Mouse (Mus musculus) lung, adult 2 months (tissue): ENCODE measurements at regions not wholly inside any gene's neighbourhood (a gene's known extent, or its start where the extent isn't known, plus 50 kb on each side); places are given as distances from the start of the nearest gene placed in this dataset.

Experiments
- CTCF ChIP-seq: fragments of 200-500 bp; IDR thresholded peaks from 2 replicates; pipeline ENCODE4 v1.5.1; 2011; ENCODE audit warnings: mild to moderate bottlenecking, low read length, control low read depth; ENCODE audit not compliant: insufficient read depth
- POLR2A ChIP-seq: fragments of 200-500 bp; IDR thresholded peaks from 2 replicates; pipeline ENCODE4 v1.6.1; 2011; ENCODE audit warnings: low read depth, mild to moderate bottlenecking, control low read depth, low read length, borderline replicate concordance; ENCODE audit errors: extremely low read depth

GRCm38 (mm10) chr13:71517776-71518175 is 445.7 kb downstream of the Irx1 start:
- TF ChIP-seq POLR2A (no peak), CTCF (no peak)
